Mouse (Mus musculus) lung, adult 2 months (tissue): ENCODE results near the gene Ogfod3.

Experiments
- CTCF ChIP-seq: fragments of 200-500 bp; IDR thresholded peaks from 2 replicates; pipeline ENCODE4 v1.5.1; 2011; ENCODE audit warnings: mild to moderate bottlenecking, low read length, control low read depth; ENCODE audit not compliant: insufficient read depth
- POLR2A ChIP-seq: fragments of 200-500 bp; IDR thresholded peaks from 2 replicates; pipeline ENCODE4 v1.6.1; 2011; ENCODE audit warnings: low read depth, mild to moderate bottlenecking, control low read depth, low read length, borderline replicate concordance; ENCODE audit errors: extremely low read depth

- TF ChIP-seq CTCF (no peak), POLR2A (no peak)
Observed at GRCm38 (mm10) chr11:121239669-121240068, 35.2 kb upstream of the Ogfod3 start.
